Mouse (Mus musculus): Measurements from ENCODE around the gene Kdelr2. TPM values are rescaled to one million over a fixed set of nuclear protein-coding genes. Genes with fewer than 3 reads are reported as not detected.

The Kdelr2 gene
- polyA plus RNA-seq, 2 experiments, result 189 to 493 TPM

DNA sequence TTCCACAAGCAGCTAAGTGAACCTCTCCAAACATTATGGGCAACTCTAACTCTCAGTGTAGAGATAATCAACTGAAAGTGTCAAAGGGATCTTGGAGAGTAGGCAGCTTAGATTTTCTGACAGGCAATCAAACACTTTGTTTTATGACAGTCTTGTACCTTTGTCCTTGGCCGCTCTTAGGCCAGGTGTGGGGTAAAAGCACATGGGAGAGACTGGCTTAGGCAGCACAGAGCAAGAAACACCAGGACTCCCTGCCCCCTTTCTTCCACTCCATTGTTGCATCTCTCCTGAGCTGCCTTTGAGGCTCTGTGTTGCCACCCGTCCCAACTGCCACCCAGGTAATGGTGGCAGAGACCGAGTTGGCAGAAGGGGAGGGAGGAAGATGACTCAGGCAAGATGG, 37.7 kb downstream of the Kdelr2 start:
- Histone ChIP-seq H3K4me1 (ENCODE audit: control insufficient read depth, insufficient read depth, low read length) (no peaks in the 10 kb centered on the region), H3K27me3 (ENCODE audit: control insufficient read depth, insufficient read depth, low read length) (no peaks in the 10 kb centered on the region), H3K27ac (replicated peaks; ENCODE audit: low read depth, low read length) (no peak overlapping the region), H3K9me3 (ENCODE audit: control insufficient read depth, low read length) (no peaks in the 10 kb centered on the region), H3K4me2 (replicated peaks; ENCODE audit: low read depth, low read length, severe bottlenecking) (no peak overlapping the region), H3K4me3 (replicated peaks; ENCODE audit: low read length) (no peak overlapping the region), H3K36me3 (ENCODE audit: control insufficient read depth, insufficient read depth, low read length) (no peaks in the 10 kb centered on the region), H3K9ac (ENCODE audit: low read depth, low read length, severe bottlenecking) (no peak overlapping the region)
- no peak for DNase-seq (ENCODE audit: low spot score)
- TF ChIP-seq POLR2A (IDR thresholded peaks at IDR 0.05; ENCODE audit: borderline replicate concordance, extremely low read depth, insufficient read depth, insufficient read length), result no peak
- no peak for ATAC-seq (ENCODE audit: low FRiP score, low read depth)
- WGBS, result 71% methylated on average over 3 of the region's 3 CpGs

DNA sequence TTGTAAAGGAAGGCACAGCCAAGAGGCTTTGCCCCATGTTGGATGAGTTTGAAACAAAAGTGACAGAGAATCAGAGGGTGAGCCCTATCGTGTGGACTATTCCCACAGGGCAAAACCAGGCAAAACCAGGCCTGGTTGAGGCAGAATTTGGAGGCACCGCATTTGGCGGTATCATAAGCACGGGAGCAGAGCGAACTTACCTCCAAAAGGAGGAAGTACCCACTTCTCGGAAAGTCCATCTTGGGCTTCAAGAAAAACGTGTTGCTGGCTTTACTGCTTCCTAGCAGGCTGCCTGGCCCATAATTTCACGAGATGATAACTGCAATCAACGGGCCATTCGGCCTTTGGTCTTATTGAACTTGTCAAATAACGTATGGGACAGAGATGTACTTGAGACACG, 38.1 kb downstream of the Kdelr2 start:
- WGBS, result 83% methylated on average over 12 of the region's 12 CpGs
- DNase-seq (ENCODE audit: low spot score) (no peak), ATAC-seq (ENCODE audit: low FRiP score, low read depth) (no peak)
- Histone ChIP-seq H3K27ac (replicated peaks; ENCODE audit: low read depth, low read length) (no peak overlapping the region), H3K9me3 (ENCODE audit: control insufficient read depth, low read length) (no peaks in the 10 kb centered on the region), H3K27me3 (ENCODE audit: control insufficient read depth, insufficient read depth, low read length) (no peaks in the 10 kb centered on the region), H3K4me1 (ENCODE audit: control insufficient read depth, insufficient read depth, low read length) (no peaks in the 10 kb centered on the region), H3K4me2 (replicated peaks; ENCODE audit: low read depth, low read length, severe bottlenecking) (no peak overlapping the region), H3K36me3 (ENCODE audit: control insufficient read depth, insufficient read depth, low read length) (no peaks in the 10 kb centered on the region), H3K9ac (ENCODE audit: low read depth, low read length, severe bottlenecking) (no peak overlapping the region), H3K4me3 (replicated peaks; ENCODE audit: low read length) (no peak overlapping the region)
- TF ChIP-seq POLR2A (IDR thresholded peaks at IDR 0.05; ENCODE audit: borderline replicate concordance, extremely low read depth, insufficient read depth, insufficient read length), result no peak

DNA sequence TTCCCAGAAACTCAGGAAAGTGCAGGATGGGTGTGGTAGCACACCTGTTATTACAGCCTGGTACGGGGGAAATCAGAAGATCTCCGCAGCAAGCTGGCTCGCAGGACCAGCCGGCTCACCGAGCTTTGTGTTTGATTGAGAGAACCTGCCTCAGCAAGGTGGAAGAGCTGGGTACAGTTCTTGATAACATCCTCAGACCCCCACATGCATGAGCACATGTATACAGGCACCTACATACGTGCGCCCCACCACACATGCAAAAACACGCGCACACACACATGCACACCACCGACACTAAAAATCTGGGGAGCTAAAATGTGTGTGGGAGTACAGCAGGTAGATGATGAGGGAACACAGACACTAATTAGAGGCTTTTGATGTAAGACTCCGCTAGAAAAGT, 60.0 kb downstream of the Kdelr2 start:
- no peak overlapping the region for H3K27ac ChIP-seq (replicated peaks; ENCODE audit: low read depth, low read length)
- 68% methylated on average over 11 of the region's 11 CpGs for WGBS
- TF ChIP-seq POLR2A (IDR thresholded peaks at IDR 0.05; ENCODE audit: borderline replicate concordance, extremely low read depth, insufficient read depth, insufficient read length), result no peak
- DNase-seq (ENCODE audit: low spot score) (no peak), ATAC-seq (ENCODE audit: low FRiP score, low read depth) (no peak)
- peak overlapping the region; percentile 90 for H3K4me2 ChIP-seq (replicated peaks; ENCODE audit: low read depth, low read length, severe bottlenecking)
- H3K36me3 ChIP-seq (ENCODE audit: control insufficient read depth, insufficient read depth, low read length), result peaks cover 9% of the 10 kb centered on the region
- no peaks in the 10 kb centered on the region for H3K9me3 ChIP-seq (ENCODE audit: control insufficient read depth, low read length)
- H3K9ac ChIP-seq (ENCODE audit: low read depth, low read length, severe bottlenecking), result peak overlapping the region; percentile 67
- peak overlapping the region; percentile 76 for H3K4me3 ChIP-seq (replicated peaks; ENCODE audit: low read length)
- H3K27me3 ChIP-seq (ENCODE audit: control insufficient read depth, insufficient read depth, low read length), result no peaks in the 10 kb centered on the region
- peaks cover 7% of the 10 kb centered on the region; the same call in 1 of the 2 replicates for H3K4me1 ChIP-seq (ENCODE audit: control insufficient read depth, insufficient read depth, low read length)

DNA sequence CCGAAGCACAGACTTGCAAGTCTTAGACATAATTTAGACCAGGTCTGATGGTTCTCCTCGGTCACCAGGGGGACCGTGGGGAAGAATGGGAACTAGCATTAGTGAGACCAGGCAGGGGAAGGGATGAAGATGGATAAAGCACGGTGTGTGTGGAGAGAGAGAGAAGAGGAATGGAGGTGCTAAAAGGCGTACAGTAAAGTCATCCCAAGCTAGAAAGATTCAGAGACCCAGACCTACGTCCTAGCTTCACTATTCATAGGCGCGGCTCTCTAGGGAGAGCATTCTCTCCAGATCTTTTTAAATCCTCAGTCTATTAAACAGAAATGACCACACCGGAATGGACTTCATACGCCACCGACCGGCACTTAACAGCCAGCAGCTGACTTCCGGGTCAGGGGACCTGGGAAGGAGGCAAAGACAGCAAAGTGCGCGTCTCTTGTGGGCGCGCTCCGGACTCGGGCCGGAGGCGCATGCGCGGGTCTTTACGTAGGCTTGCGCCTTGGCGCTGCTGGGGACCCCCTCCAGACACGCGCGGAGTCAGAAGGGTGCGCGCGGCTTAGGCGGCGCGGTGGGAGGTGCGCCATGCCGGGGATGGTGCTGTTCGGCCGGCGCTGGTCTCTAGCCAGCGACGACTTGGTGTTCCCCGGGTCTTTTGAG, 60.6 kb downstream of the Kdelr2 start, which contains the start of gene Daglb:
Gene Daglb (plus strand): TSS at position 485 of the 657 bp plus-strand sequence.
- H3K9ac ChIP-seq (ENCODE audit: low read depth, low read length, severe bottlenecking), result peak within 1 kb of the TSS; percentile 67
- peak; percentile 87 for DNase-seq (ENCODE audit: low spot score)
- peaks cover 7% of the 10 kb centered on the region; the same call in 1 of the 2 replicates for H3K4me1 ChIP-seq (ENCODE audit: control insufficient read depth, insufficient read depth, low read length)
- no peak within 1 kb of the TSS for H3K27ac ChIP-seq (replicated peaks; ENCODE audit: low read depth, low read length)
- no peaks in the 10 kb centered on the region for H3K9me3 ChIP-seq (ENCODE audit: control insufficient read depth, low read length)
- peak within 1 kb of the TSS; percentile 90 for H3K4me2 ChIP-seq (replicated peaks; ENCODE audit: low read depth, low read length, severe bottlenecking)
- peak within 1 kb of the TSS; percentile 76 for H3K4me3 ChIP-seq (replicated peaks; ENCODE audit: low read length)
- peak; percentile 94 for ATAC-seq (ENCODE audit: low FRiP score, low read depth)
- WGBS, result 2% methylated on average over 43 of the region's 43 CpGs
- TF ChIP-seq POLR2A (IDR thresholded peaks at IDR 0.05; ENCODE audit: borderline replicate concordance, extremely low read depth, insufficient read depth, insufficient read length), result peak; percentile 55; the same call in 1 of the 2 replicates
- no peaks in the 10 kb centered on the region for H3K27me3 ChIP-seq (ENCODE audit: control insufficient read depth, insufficient read depth, low read length)
- peaks cover 9% of the 10 kb centered on the region for H3K36me3 ChIP-seq (ENCODE audit: control insufficient read depth, insufficient read depth, low read length)

DNA sequence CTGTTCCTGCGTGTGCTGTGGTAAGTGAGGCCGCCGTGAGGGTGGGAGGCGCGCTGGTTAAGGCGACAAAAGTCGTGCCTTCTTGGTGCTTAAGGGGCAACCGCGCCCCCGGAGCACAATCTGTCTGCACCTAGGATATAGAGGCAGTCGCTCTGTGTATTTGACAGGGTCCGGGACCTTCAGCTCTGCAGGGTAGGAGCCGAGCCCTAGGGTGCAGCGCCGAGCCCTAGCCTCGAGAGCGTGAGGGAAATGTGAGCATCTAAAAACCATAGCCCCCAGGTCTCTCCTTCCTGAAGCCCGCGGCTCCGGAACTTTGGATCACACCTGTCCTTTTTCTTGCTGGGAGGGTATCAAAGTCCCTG, 61.1 kb downstream of the Kdelr2 start:
- DNase-seq (ENCODE audit: low spot score) (no peak), ATAC-seq (ENCODE audit: low FRiP score, low read depth) (peak; percentile 48)
- Histone ChIP-seq H3K4me2 (replicated peaks; ENCODE audit: low read depth, low read length, severe bottlenecking) (peak overlapping the region; percentile 90), H3K36me3 (ENCODE audit: control insufficient read depth, insufficient read depth, low read length) (peaks cover 9% of the 10 kb centered on the region), H3K9ac (ENCODE audit: low read depth, low read length, severe bottlenecking) (peak overlapping the region; percentile 67), H3K4me3 (replicated peaks; ENCODE audit: low read length) (peak overlapping the region; percentile 76), H3K27ac (replicated peaks; ENCODE audit: low read depth, low read length) (no peak overlapping the region), H3K27me3 (ENCODE audit: control insufficient read depth, insufficient read depth, low read length) (no peaks in the 10 kb centered on the region), H3K4me1 (ENCODE audit: control insufficient read depth, insufficient read depth, low read length) (peaks cover 7% of the 10 kb centered on the region; the same call in 1 of the 2 replicates), H3K9me3 (ENCODE audit: control insufficient read depth, low read length) (no peaks in the 10 kb centered on the region)
- WGBS, result 0% methylated on average over 20 of the region's 20 CpGs
- TF ChIP-seq POLR2A (IDR thresholded peaks at IDR 0.05; ENCODE audit: borderline replicate concordance, extremely low read depth, insufficient read depth, insufficient read length), result no peak

All from limb, embryonic 14.5 days (tissue).